In the genomic region with DNA sequence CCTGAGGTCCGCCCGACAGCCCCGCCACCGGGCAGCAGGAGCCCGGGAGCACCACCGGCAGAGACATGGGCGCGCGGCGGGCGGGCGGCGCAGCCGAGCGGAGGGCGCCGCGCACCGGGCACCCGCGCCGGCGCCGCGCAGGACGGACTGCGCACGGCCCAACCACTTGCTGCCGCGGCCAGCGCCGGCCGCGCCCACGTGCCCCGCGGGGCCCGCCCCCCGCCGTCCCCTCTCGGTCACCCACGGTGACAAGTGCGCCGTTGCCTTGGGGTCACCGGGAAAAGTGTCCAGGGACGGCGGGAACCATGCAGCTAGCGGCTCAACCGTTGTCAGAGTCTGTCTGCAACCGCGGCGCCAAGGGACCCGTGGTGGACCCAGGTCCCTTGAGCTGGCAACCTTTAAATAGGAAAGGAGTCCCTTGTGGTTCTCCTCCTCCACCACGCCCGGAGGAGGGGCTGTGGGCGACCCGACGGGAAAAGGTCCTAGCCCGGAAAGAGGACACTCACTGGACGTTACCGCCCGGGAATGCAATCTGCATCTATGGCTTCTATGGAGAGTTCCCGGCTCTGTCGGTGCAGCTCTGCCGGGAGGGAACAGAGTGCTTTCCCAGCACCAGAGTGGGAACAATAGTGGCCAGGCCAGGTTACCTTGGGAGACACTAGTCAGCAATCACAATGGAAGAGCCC, we compare ENCODE assay signal across 7 mouse cellular contexts. TPM values are rescaled to one million over a fixed set of nuclear protein-coding genes. Genes with fewer than 3 reads are reported as not detected.
A peak's percentile ranks its signal among the peaks of the same experiment; 100 is the strongest.
DNase-seq lines count a peak whose midpoint lies in the region; ATAC-seq lines count a peak whose summit lies in the region.

A gene (minus strand): TSS at position 149 of the 686 bp plus-strand sequence.

- H3K9ac ChIP-seq in forebrain, embryonic 14.5 days (ENCODE audit: low read length): peak within 1 kb of the TSS; percentile 69
- peak within 1 kb of the TSS; percentile 81 for H3K9ac ChIP-seq in midbrain, embryonic 11.5 days (ENCODE audit: low read length)

- no peak within 1 kb of the TSS for H3K27ac ChIP-seq in forebrain, embryonic 14.5 days (ENCODE audit: low read depth, low read length)
- no peak within 1 kb of the TSS for H3K27ac ChIP-seq in midbrain, embryonic 11.5 days (ENCODE audit: low read depth, low read length)

- intact Hi-C loops in heart, postnatal 36 days (cut with DNase I): loop anchor here (2.0 to 10.0 kb wide), 3 partner anchors 58 to 244 kb away; no protein-coding TSS in a partner anchor

- H3K27me3 ChIP-seq in forebrain, embryonic 14.5 days (replicated peaks; ENCODE audit: control insufficient read depth, insufficient read depth, low read length): peaks cover 13% of the 10 kb centered on the region
- peaks cover 19% of the 10 kb centered on the region for H3K27me3 ChIP-seq in midbrain, embryonic 11.5 days (ENCODE audit: control insufficient read depth, insufficient read depth, low read length)

- peak within 1 kb of the TSS; percentile 95 for H3K4me2 ChIP-seq in forebrain, embryonic 14.5 days (ENCODE audit: low read length)
- peak within 1 kb of the TSS; percentile 93 for H3K4me2 ChIP-seq in midbrain, embryonic 11.5 days

- under 1% methylated on average over 48 of the region's 65 CpGs for WGBS in forebrain, embryonic 14.5 days
- under 1% methylated on average over 40 of the region's 65 CpGs for WGBS in midbrain, embryonic 11.5 days

- peak within 1 kb of the TSS; percentile 54 for H3K4me3 ChIP-seq in forebrain, embryonic 14.5 days (ENCODE audit: low read depth, low read length)
- peak within 1 kb of the TSS; percentile 81 for H3K4me3 ChIP-seq in midbrain, embryonic 11.5 days (ENCODE audit: low read depth, low read length)

- no peaks in the 10 kb centered on the region for H3K36me3 ChIP-seq in forebrain, embryonic 14.5 days (ENCODE audit: control insufficient read depth, insufficient read depth, low read length)
- no peaks in the 10 kb centered on the region for H3K36me3 ChIP-seq in midbrain, embryonic 11.5 days (ENCODE audit: control insufficient read depth, insufficient read depth, low read length)

- H3K9me3 ChIP-seq in forebrain, embryonic 14.5 days (replicated peaks; ENCODE audit: control insufficient read depth, low read length): no peaks in the 10 kb centered on the region
- H3K9me3 ChIP-seq in midbrain, embryonic 11.5 days (ENCODE audit: control insufficient read depth, low read length): no peaks in the 10 kb centered on the region

- ATAC-seq in forebrain, embryonic 14.5 days: peak; percentile 83
- peak; percentile 76 for ATAC-seq in midbrain, embryonic 11.5 days (ENCODE audit: low FRiP score)

- DNase-seq in ZHBTc4 (ENCODE audit: low read depth, low spot score): peak; percentile 61
- DNase-seq in brain, adult 2 months (ENCODE audit: low read depth, low spot score): peak; percentile 35
- DNase-seq in forebrain, embryonic 14.5 days (ENCODE audit: low spot score): peak; percentile 51
- peak; percentile 56 to 73 for DNase-seq in heart, postnatal 36 days
- peak; percentile 19 to 62 for DNase-seq in layer of hippocampus, postnatal 10 days (ENCODE audit: low spot score in 2 of 2)
- peak; percentile 97 for DNase-seq in midbrain, embryonic 11.5 days (ENCODE audit: low spot score, missing footprints)
- peak; percentile 31 for DNase-seq in urinary bladder, postnatal 25 days (ENCODE audit: low spot score)

- peaks cover 8% of the 10 kb centered on the region for H3K4me1 ChIP-seq in forebrain, embryonic 14.5 days (ENCODE audit: control insufficient read depth, insufficient read depth, low read length)
- peaks cover 51% of the 10 kb centered on the region for H3K4me1 ChIP-seq in midbrain, embryonic 11.5 days (ENCODE audit: control insufficient read depth, insufficient read depth, low read length)

RNA-seq across cellular contexts. Expression of the gene that starts here (rescaled TPM):
- 0.80 and 1.1 TPM in 2 replicates for polyA plus RNA-seq in forebrain, embryonic 14.5 days (2014; fragmentation: Nextera tagmentation; extraction: Ambion mirVana)
- total RNA-seq in heart, postnatal 36 days (2021): 10 to 100 TPM; 55.8 to 62.4 TPM
- total RNA-seq in layer of hippocampus, postnatal 10 days (2021): 10 to 100 TPM; 12.9 to 14.6 TPM
- 2.6 and 2.8 TPM in 2 replicates for polyA plus RNA-seq in midbrain, embryonic 11.5 days (2014; fragmentation: Nextera tagmentation; extraction: Ambion mirVana)

Comparison
In these comparisons a context has a peak if more than half of its experiments do, and no peak if none do; other contexts are left out.
1. DNase-seq: peak in every context shown above with its lines; median percentile 97 in midbrain, embryonic 11.5 days; 64 in heart, postnatal 36 days; 61 in ZHBTc4; 51 in forebrain, embryonic 14.5 days; 40 in layer of hippocampus, postnatal 10 days; 35 in brain, adult 2 months; 31 in urinary bladder, postnatal 25 days.